In genomic region chr1:74036560-74037390, GRCm38 (mm10) we compare ENCODE assay signal across 7 mouse cellular contexts.
DNase-seq lines count a peak whose midpoint lies in the region; ATAC-seq and TF ChIP-seq lines count a peak whose summit lies in the region.

No protein-coding gene starts in this region.

- H3K4me3 ChIP-seq in forebrain, embryonic 12.5 days (replicated peaks): peak overlapping the region; percentile 34
- H3K4me3 ChIP-seq in limb, embryonic 13.5 days: peak overlapping the region; percentile 47
- H3K4me3 ChIP-seq in midbrain, embryonic 13.5 days (replicated peaks): peak overlapping the region; percentile 40
- H3K4me3 ChIP-seq in testis, adult 2 months (ENCODE audit: control insufficient read depth, low read depth, low read length): peak overlapping the region; percentile 75

- no peaks in the 10 kb centered on the region for H3K9me3 ChIP-seq in forebrain, embryonic 12.5 days
- H3K9me3 ChIP-seq in limb, embryonic 13.5 days: no peaks in the 10 kb centered on the region
- H3K9me3 ChIP-seq in midbrain, embryonic 13.5 days: no peaks in the 10 kb centered on the region

- no peaks in the 10 kb centered on the region for H3K36me3 ChIP-seq in forebrain, embryonic 12.5 days (replicated peaks)
- H3K36me3 ChIP-seq in limb, embryonic 13.5 days: no peaks in the 10 kb centered on the region
- H3K36me3 ChIP-seq in midbrain, embryonic 13.5 days: no peaks in the 10 kb centered on the region
- H3K36me3 ChIP-seq in testis, adult 2 months (ENCODE audit: control insufficient read depth, insufficient read depth, low read length): no peaks in the 10 kb centered on the region

- TF ChIP-seq CTCF in testis, adult 2 months (IDR thresholded peaks at IDR 0.05; ENCODE audit: control insufficient read depth, insufficient read depth, insufficient replicate concordance, low read depth, low read length): no peak

- H3K27me3 ChIP-seq in forebrain, embryonic 12.5 days: peaks cover 25% of the 10 kb centered on the region
- H3K27me3 ChIP-seq in limb, embryonic 13.5 days: no peaks in the 10 kb centered on the region
- H3K27me3 ChIP-seq in midbrain, embryonic 13.5 days: peaks cover 27% of the 10 kb centered on the region
- no peaks in the 10 kb centered on the region for H3K27me3 ChIP-seq in testis, adult 2 months (ENCODE audit: control insufficient read depth, insufficient read depth, low read length)

- peaks cover 24% of the 10 kb centered on the region for H3K4me1 ChIP-seq in forebrain, embryonic 12.5 days
- H3K4me1 ChIP-seq in limb, embryonic 13.5 days: peaks cover 94% of the 10 kb centered on the region
- peaks cover 19% of the 10 kb centered on the region for H3K4me1 ChIP-seq in midbrain, embryonic 13.5 days (replicated peaks)
- peaks cover 2% of the 10 kb centered on the region for H3K4me1 ChIP-seq in testis, adult 2 months (ENCODE audit: control insufficient read depth, insufficient read depth, low read length)

- H3K27ac ChIP-seq in forebrain, embryonic 12.5 days: no peak overlapping the region
- H3K27ac ChIP-seq in limb, embryonic 13.5 days: peak overlapping the region; percentile 70; the same call in 1 of the 2 replicates
- no peak overlapping the region for H3K27ac ChIP-seq in midbrain, embryonic 13.5 days
- peak overlapping the region; percentile 67 for H3K27ac ChIP-seq in testis, adult 2 months (ENCODE audit: control insufficient read depth, insufficient read depth, low read depth, low read length)

- peak overlapping the region; percentile 58 for H3K4me2 ChIP-seq in forebrain, embryonic 12.5 days
- peak overlapping the region; percentile 71 for H3K4me2 ChIP-seq in limb, embryonic 13.5 days (replicated peaks)
- H3K4me2 ChIP-seq in midbrain, embryonic 13.5 days (replicated peaks): peak overlapping the region; percentile 56

- ATAC-seq in forebrain, embryonic 12.5 days (ENCODE audit: low FRiP score): 0 out of 2 replicates have a peak, but pooled peaks have one; percentile 20
- ATAC-seq in hematopoietic stem cell, adult 5-6 weeks (replicated peaks in 1 of 2; ENCODE audit: insufficient read depth in 1 of 2, low FRiP score in 2 of 2, low TSS enrichment in 1 of 2, low read depth in 1 of 2, poor library complexity in 2 of 2, severe bottlenecking in 2 of 2): peak; percentile 64 to 76
- ATAC-seq in limb, embryonic 13.5 days (ENCODE audit: low FRiP score, low read depth): peak; percentile 66
- ATAC-seq in midbrain, embryonic 13.5 days: peak; percentile 48; the same call in 1 of the 2 replicates

- peak overlapping the region; percentile 38; the same call in 1 of the 2 replicates for H3K9ac ChIP-seq in forebrain, embryonic 12.5 days
- H3K9ac ChIP-seq in limb, embryonic 13.5 days: peak overlapping the region; percentile 62
- peak overlapping the region; percentile 45 for H3K9ac ChIP-seq in midbrain, embryonic 13.5 days (replicated peaks)

- WGBS in forebrain, embryonic 12.5 days: 3% methylated on average over 28 of the region's 40 CpGs
- 5% methylated on average over 36 of the region's 40 CpGs for WGBS in limb, embryonic 13.5 days
- 3% methylated on average over 40 of the region's 40 CpGs for WGBS in midbrain, embryonic 13.5 days

- peak; percentile 81 for DNase-seq in adrenal gland, postnatal 25 days
- no peak for DNase-seq in cerebellum, adult 9-10 months

- 0 out of 2 replicates have a peak, but pooled peaks have one; percentile 20 for TF ChIP-seq POLR2A in testis, adult 2 months (IDR thresholded peaks at IDR 0.05; ENCODE audit: control insufficient read depth, low read depth, low read length)

Comparison
In these comparisons a context has a peak if more than half of its experiments do, and no peak if none do; other contexts are left out.
1. ATAC-seq: peak in every context shown above with its lines; median percentile 70 in hematopoietic stem cell, adult 5-6 weeks; 66 in limb, embryonic 13.5 days; 48 in midbrain, embryonic 13.5 days; 20 in forebrain, embryonic 12.5 days.
2. H3K27ac ChIP-seq: peak in limb, embryonic 13.5 days (single experiment) and testis, adult 2 months (single experiment); none in forebrain, embryonic 12.5 days (single experiment) and midbrain, embryonic 13.5 days (single experiment).
3. Peak in every context shown above with its lines, with median percentiles within 50 percentile points of each other: H3K4me2 ChIP-seq, H3K4me3 ChIP-seq and H3K9ac ChIP-seq.